Mouse (Mus musculus) CH12.LX (cell line): ENCODE measurements around the gene Lurap1l. TPM values are rescaled to one million over a fixed set of nuclear protein-coding genes. Genes with fewer than 3 reads are reported as not detected.

Experiments used
- DNase-seq: peaks from one replicate; pipeline ENCODE4 v3.0.0-alpha.2; 2013; ENCODE audit errors: extremely low read depth
- H3K27ac ChIP-seq: 2 replicates; pipeline ENCODE4 v1.5.1; 2012; ENCODE audit warnings: low read depth, mild to moderate bottlenecking, control low read depth, moderate library complexity; ENCODE audit not compliant: insufficient read depth
- H3K27me3 ChIP-seq: replicated peaks from 2 replicates; pipeline ENCODE3; 2012; ENCODE audit warnings: inconsistent platforms
- H3K36me3 ChIP-seq, 2 experiments: replicated peaks in 1 of 2; 2 replicates each; pipeline versions ENCODE3 to v1.6.1; 2012; ENCODE audit warnings: inconsistent platforms in 1 of 2, low read length in 1 of 2, mild to moderate bottlenecking in 1 of 2, mixed read lengths in 1 of 2, moderate library complexity in 1 of 2; ENCODE audit not compliant: control insufficient read depth in 1 of 2, insufficient read depth in 1 of 2
- H3K4me1 ChIP-seq, 2 experiments: 2 replicates each; pipeline ENCODE4 v1.6.1; 2012; ENCODE audit warnings: inconsistent platforms in 1 of 2, moderate library complexity in 1 of 2; ENCODE audit not compliant: insufficient read depth in 2 of 2, control insufficient read depth in 1 of 2
- H3K4me2 ChIP-seq: 2 replicates; pipeline ENCODE4 v1.6.1; 2012; ENCODE audit warnings: low read depth, mild to moderate bottlenecking, control low read depth; ENCODE audit not compliant: poor library complexity, insufficient read depth, severe bottlenecking
- H3K4me3 ChIP-seq, 3 experiments: fragments of 150-350 bp in 1 of 3; sonication (generic) in 1 of 3; replicated peaks in 1 of 3; 2 replicates each; pipeline versions ENCODE3 to v1.5.1; 2011 to 2012; ENCODE audit warnings: low read depth in 2 of 3, low read length in 2 of 3, mild to moderate bottlenecking in 2 of 3, moderate library complexity in 2 of 3, control low read depth in 1 of 3, improper control_type of control experiment in 1 of 3, inconsistent platforms in 1 of 3, mixed read lengths in 1 of 3; ENCODE audit not compliant: poor library complexity in 1 of 3
- H3K79me2 ChIP-seq: replicated peaks from 2 replicates; pipeline ENCODE4 v1.6.1; 2012; ENCODE audit warnings: mild to moderate bottlenecking, moderate library complexity; ENCODE audit not compliant: control insufficient read depth, poor library complexity, insufficient read depth, severe bottlenecking; ENCODE audit errors: extremely low read depth
- H3K9ac ChIP-seq: 2 replicates; pipeline ENCODE4 v1.6.1; 2012; ENCODE audit warnings: low read depth, mild to moderate bottlenecking, control low read depth, moderate library complexity; ENCODE audit not compliant: insufficient read depth
- H3K9me3 ChIP-seq: replicated peaks from 2 replicates; pipeline ENCODE3; 2012; ENCODE audit warnings: low read length, inconsistent platforms, mixed read lengths
- BHLHE40 ChIP-seq: IDR thresholded peaks from 2 replicates; pipeline ENCODE4 v1.6.1; 2011; ENCODE audit warnings: mild to moderate bottlenecking, low read depth, low read length, improper control_type of control experiment
- CHD1 ChIP-seq: IDR thresholded peaks from 2 replicates; pipeline ENCODE4 v1.6.1; 2012; ENCODE audit warnings: low read depth, low read length, improper control_type of control experiment, inconsistent platforms
- CHD2 ChIP-seq: IDR thresholded peaks from 2 replicates; pipeline ENCODE4 v1.6.1; 2011; ENCODE audit warnings: low read length, improper control_type of control experiment
- ELF1 ChIP-seq: IDR thresholded peaks from 2 replicates; pipeline ENCODE4 v1.6.1; 2014; ENCODE audit warnings: low read depth, mild to moderate bottlenecking, inconsistent platforms, low read length, improper control_type of control experiment
- ETS1 ChIP-seq: conservative IDR thresholded peaks from 2 replicates; pipeline ENCODE4 v1.6.1; 2012; ENCODE audit warnings: low read depth, mild to moderate bottlenecking, inconsistent platforms, low read length, improper control_type of control experiment, moderate library complexity
- GABPA ChIP-seq: IDR thresholded peaks from 2 replicates; pipeline ENCODE4 v1.6.1; 2012; ENCODE audit warnings: low read depth, low read length, improper control_type of control experiment, inconsistent platforms; ENCODE audit not compliant: insufficient replicate concordance
- JUN ChIP-seq: IDR thresholded peaks from 2 replicates; pipeline ENCODE4 v1.6.1; 2011; ENCODE audit warnings: low read depth, mild to moderate bottlenecking, low read length, improper control_type of control experiment, moderate library complexity; ENCODE audit not compliant: insufficient read depth
- MEF2A ChIP-seq: IDR thresholded peaks from 2 replicates; pipeline ENCODE4 v1.6.1; 2014; ENCODE audit warnings: low read depth, mild to moderate bottlenecking, inconsistent platforms, low read length, improper control_type of control experiment, borderline replicate concordance
- PAX5 ChIP-seq: IDR thresholded peaks from 2 replicates; pipeline ENCODE4 v1.6.1; 2012; ENCODE audit warnings: low read length, inconsistent platforms, mixed read lengths
- POLR2A ChIP-seq: IDR thresholded peaks from 2 replicates; pipeline ENCODE4 v1.6.1; 2011; ENCODE audit warnings: low read depth, mild to moderate bottlenecking, improper control_type of control experiment, low read length
- RAD21 ChIP-seq: IDR thresholded peaks from 2 replicates; pipeline ENCODE4 v1.6.1; 2011; ENCODE audit warnings: low read depth, mild to moderate bottlenecking, low read length, improper control_type of control experiment, moderate library complexity
- dilution Hi-C: fragments of 300-500 bp; cut with MboI; formaldehyde crosslinking; loops from 2 replicates; pipeline ENCODE4 v1.14.3; 2020; ENCODE audit warnings: low sequenced_read_pairs; ENCODE audit not compliant: extremely low pct_unique_long_range_greater_than_20kb, extremely low pct_ligation_motif_present
- in situ Hi-C: fragments of 300-500 bp; cut with MboI; formaldehyde crosslinking; loops from 3 replicates; pipeline ENCODE4 v1.14.3; 2019; ENCODE audit warnings: low sequenced_read_pairs, low pct_ligation_motif_present, low pct_unique_long_range_greater_than_20kb, mixed read lengths
- polyA plus RNA-seq: library from polyadenylated mRNA; unstranded; fragments of >175 nt; gene quantifications from 2 replicates; pipeline ENCODE4 v1.2.1, GENCODE M21; 2012; ENCODE audit warnings: low read depth; ENCODE audit not compliant: insufficient read length
- total RNA-seq, 2 experiments: library from RNA; depleted of rRNA; stranded (reverse); fragments of 300-350 nt in 1 of 2; fragments of >200 nt in 1 of 2; gene quantifications; 2 replicates each; pipeline ENCODE4 v1.2.3; 2012 to 2014

Gene Lurap1l
- total and polyA plus RNA-seq, 3 experiments: not detected

- no peak for DNase-seq
- Histone ChIP-seq H3K4me3 (no peak overlapping the region), H3K9ac (no peak overlapping the region), H3K36me3 (no peaks in the 10 kb centered on the region), H3K27ac (no peak overlapping the region), H3K79me2 (no peaks in the 10 kb centered on the region), H3K9me3 (peaks cover 44% of the 10 kb centered on the region), H3K4me1 (no peaks in the 10 kb centered on the region), H3K27me3 (no peaks in the 10 kb centered on the region), H3K4me2 (no peak overlapping the region)
- in situ Hi-C loops: no loop called here
- TF ChIP-seq ELF1 (no peak), POLR2A (no peak), CHD2 (no peak), JUN (no peak), GABPA (no peak), RAD21 (no peak), MEF2A (no peak), BHLHE40 (no peak), CHD1 (no peak), PAX5 (no peak), ETS1 (no peak)
- dilution Hi-C loops: no loop called here
These were observed 93.1 kb downstream of the Lurap1l start for GRCm38 (mm10) chr4:81003528-81003927.

Other genes with a start within 250 kb of the Lurap1l start
- not detected in 2 replicates for gene Tyrp1, start 76.5 kb upstream of the Lurap1l start, total RNA-seq (2012; rRNA removed)
- not detected in 2 replicates for gene Tyrp1, start 76.5 kb upstream of the Lurap1l start, total RNA-seq (2014; rRNA removed)
- not detected in 2 replicates for gene Tyrp1, start 76.5 kb upstream of the Lurap1l start, polyA plus RNA-seq